Mouse (Mus musculus) left cerebral cortex, adult 18-20 months (tissue): ENCODE measurements around the gene Stoml1. TPM values are rescaled to one million over a fixed set of nuclear protein-coding genes. Genes with fewer than 3 reads are reported as not detected.
"Not testable (repeated sequence)": the region's sequence is repeated elsewhere in the genome, so short reads cannot be mapped to it uniquely, and the experiment has no call there.

Source experiments
- DNase-seq, 2 experiments: peaks; one replicate each; pipeline ENCODE4 v3.0.0; 2021 to 2022; ENCODE audit warnings: low spot score in 2 of 2, mixed read lengths in 1 of 2
- total RNA-seq, 2 experiments: library from RNA; stranded (reverse); gene quantifications; 2 replicates each; pipeline ENCODE4 v1.2.3; 2021

Gene Stoml1
- total RNA-seq, 2 experiments from 2014 or later = 67.9 to 69.7 TPM

DNA sequence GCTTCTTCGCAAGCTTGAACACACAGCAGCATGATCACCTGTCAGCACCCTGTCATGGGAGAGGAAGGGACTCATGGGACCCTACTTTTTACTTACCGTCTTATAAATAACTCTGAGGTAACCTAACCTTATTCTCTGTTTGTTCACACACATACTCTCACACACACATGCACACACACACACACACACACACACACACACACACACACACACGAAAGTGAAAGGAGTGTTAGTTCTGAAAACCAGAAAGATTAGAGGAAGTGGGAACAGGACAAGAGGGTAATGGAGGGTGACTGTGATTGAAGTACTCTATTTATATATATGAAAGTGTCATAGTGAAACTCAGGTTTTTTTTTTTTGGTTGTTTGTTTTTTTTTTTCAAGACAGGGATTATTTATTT is 18.1 kb downstream of the Stoml1 start:
- DNase-seq = no peak

DNA sequence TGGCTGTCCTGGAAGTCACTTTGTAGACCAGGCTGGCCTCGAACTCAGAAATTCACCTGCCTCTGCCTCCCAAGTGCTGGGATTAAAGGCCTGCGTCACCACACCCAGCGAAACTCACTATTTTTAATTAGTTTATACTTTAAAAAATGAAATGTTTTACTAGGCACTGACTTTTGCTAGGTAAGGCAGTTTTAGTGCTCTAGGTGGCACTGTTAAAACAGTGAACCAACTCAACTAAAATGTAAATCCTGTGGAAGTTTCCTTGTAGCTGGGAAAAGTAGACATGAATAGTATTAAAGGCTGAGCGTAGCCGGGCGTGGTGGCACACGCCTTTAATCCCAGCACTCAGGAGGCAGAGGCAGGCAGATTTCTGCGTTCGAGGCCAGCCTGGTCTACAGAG is 18.6 kb downstream of the Stoml1 start:
- not testable (repeated sequence) for DNase-seq

DNA sequence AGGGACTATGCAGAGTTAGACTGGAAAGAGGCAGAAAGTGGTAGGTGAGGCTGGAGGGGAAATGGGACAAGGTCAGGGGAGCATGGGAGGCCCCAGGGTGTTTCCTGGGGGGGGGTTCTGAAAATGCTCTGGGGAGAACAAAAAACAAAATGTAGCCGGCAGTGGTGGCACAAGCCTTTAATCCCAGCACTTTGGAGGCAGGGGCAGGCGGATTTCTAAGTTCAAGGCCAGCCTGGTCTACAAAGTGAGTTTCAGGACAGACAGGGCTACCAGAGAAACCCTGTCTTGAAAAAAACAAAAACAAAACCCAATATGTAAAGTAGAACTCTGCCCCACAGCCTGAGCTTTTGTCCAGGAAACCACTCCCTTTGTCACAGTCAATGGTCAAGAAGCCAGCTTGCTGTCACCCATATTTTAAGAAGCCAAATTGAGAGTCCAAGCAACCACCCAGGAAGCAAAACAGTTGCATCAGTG is 19.1 kb downstream of the Stoml1 start:
- no peak for DNase-seq

DNA sequence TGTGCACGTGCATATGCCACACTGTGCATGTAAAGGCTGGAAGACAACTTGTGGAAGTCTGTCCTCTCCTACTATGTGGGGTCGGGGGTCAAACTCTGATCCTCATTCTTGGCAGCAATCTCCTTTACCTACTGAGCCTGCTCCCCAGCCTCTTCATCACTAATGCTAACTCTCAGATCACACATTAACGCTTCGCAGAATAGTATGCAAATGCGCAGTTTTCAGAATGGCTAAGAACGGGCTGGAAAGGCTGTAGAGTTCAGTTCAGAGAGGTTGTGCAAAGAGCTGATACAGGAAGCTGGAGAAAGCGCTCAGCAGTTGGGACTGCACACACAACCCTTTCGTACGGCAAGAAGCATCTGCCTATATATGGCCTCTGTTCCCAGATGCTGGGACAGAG is 19.9 kb downstream of the Stoml1 start:
- DNase-seq = no peak

DNA sequence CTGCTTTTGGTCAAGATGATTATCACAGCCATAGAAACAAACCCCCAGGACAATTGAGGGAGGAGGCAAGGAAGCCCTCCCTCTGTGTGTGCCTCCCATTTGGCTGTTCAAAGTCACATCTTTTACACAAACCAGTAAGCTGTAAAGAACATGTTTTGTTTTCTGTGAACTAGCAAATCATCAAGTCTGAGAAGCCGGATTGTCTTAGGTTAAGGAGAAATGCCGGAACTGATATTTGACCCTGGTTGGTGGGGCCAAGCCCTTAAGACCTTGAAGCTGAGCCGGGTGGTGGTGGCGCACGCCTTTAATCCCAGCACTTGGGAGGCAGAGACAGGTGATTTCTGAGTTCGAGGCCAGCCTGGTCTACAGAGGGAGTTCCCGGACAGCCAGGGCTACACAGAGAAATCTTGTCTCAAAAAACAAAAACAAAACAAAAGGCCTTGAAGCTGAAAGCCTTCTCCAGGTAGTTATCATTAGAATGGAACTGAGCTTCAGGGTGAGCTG is 21.2 kb downstream of the Stoml1 start:
- no peak for DNase-seq

DNA sequence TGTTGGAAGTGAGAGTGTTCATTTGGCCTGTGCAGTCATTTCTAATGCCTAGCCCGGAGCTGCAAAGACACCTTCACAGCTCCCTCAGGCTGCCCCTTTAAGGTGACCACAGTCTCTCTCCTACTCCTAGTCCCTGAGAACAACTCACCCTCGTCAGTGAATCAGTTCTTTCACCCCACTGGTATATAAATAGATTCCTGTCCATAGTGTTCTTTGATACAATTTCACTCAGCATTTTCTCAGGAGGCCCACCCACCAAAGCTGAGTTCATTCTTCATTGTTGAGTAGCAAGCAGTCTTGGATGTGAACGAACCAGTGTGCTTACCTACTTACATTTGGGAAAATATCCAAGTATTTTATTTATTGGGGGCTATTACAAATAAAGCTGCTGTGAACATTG is 21.7 kb downstream of the Stoml1 start:
- DNase-seq = no peak

DNA sequence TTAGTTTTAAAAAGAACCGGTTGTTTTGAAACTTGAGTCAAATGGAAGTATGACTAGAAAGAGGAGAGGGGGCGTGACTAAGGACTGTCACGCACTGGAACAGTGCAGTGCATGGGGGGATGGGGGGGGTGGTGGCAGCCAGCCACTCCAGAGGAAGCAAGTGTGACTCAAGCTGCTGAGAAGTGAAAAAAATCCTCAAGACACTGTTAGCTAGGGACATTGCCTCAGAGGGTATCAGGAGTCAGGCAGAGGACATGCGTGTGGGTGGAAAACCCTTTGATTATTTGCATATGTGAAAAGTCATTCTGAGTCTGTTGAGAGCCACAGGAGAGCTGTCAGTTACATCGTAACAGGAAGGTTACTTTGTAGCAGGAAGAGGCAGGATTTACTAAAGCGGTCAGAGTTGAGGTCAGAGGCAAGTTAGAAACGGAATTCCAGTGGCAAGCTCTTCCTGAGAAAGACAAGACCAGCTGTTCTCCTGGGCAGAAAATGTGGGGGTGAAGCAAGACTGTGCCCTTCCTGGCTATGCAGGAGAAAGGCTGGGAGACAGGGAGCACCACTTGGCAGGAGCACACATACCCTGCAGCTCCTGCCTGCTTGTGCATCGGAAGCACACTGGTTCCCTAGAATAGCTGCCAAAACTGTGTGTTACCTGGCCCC is 22.3 kb downstream of the Stoml1 start:
- no peak for DNase-seq

DNA sequence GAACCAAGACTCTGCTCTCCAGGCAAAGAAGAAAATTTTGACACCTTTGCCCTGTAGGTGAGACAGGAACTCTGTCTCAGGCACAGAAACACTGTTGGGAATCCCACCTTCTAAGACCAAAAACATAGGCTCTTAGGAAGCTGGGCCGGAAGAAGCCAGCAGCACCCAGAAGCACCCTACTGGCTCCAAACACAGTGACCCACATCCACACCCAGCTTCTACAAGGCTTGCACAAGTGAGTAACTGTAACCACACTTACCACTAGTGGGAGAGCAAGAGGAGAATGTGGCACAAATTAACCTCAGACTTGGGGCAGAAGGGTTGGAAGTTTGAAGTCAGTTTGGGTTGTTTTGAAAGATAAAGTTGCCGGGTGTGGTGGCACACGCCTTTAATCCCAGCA is 22.8 kb downstream of the Stoml1 start:
- no peak for DNase-seq

DNA sequence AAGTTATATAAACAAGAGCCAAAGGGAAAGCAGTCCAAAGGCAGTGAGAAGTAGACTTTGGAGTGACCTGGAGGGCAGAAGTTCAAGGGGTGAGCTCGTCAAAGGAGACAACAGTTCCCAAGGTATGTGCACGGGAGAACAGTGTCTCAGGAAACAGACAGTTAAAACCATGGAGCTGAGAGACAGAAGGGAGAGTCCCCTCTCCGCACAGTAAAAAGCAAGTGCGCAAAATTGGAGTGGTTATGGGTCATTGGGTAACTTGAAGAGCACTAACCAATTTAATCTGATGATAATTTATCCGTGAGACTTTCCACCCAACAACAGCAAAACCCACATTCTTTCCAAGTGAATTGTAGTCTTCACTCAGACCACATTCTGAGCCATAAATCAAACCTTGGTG is 23.4 kb downstream of the Stoml1 start:
- DNase-seq = no peak

DNA sequence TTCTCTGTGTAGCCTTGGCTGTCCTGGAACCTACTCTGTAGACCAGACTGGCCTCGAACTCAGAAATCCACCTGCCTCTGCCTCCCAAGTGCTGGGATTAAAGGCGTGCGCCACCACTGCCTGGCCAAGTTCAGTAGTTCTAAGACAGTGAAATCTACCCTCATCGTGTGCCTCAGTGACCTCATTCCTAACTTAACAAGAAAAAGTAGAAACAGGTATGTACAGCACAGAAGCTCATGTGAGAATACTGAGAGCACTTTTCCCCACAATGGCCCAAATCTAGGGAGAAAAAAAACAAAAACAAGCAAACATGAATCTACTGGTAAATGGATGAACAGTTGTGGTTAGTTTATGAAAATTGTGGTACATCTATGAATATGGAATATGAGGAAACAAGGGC is 25.3 kb downstream of the Stoml1 start:
- no peak for DNase-seq

DNA sequence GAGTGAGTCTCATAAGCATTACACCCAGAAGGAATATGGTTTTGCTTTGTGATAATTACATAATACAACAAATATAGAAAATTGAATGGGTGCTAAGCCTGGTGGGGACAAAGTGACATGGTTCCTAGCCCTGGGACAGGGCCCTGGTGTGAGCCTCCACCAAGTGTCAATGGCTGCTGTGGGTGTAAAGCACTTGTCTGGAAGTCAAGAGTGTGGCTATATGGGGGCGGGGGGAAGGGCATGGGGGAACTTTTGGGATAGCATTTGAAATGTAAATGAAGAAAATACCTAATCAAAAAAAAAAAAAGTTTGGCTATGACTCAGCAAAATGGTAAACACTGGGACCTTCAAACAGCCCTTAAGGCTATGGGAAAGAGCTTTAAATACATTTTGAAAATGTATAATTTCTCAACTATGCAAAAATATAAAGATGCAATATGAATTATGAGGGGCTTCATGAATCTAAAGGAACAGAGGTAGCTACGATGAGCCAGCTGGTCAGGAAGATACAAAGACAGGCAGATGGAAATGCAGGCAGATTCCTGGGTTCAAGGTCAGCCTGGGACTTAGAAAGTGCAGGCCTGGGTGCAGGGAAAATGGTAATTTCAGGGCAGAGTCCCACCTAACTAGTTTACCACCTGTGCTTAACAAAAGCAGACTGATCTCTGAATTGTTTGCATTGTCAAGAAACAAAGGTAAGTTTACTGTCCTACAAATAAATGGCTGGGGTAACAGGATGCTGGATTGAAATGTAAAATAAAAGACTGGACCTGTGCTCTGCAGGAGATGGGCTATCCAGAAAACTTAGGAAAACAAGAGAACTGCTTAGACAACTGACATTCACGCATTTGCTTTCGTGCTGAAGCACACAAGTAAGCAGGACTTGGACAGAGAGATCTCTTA is 26.1 kb downstream of the Stoml1 start:
- DNase-seq = no peak

DNA sequence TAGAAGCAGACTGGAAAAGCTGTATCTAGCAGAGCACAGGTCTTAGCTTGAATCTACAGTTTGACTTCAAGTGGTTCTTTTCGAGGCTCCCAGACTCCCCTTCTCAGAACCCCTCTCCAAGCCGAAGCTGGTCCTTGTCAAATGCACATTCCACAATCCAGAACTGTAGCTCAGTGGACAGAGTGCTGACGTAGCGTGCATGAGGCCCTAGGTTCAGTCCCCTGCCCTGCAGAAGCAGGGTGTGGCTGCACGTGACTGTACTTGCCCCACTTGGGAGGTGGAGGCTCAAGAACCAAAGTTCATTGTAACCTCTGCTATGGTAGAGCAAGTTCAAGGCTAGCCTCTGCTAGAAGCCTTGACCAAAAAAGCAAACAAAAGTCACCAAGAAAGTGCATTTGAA is 26.8 kb downstream of the Stoml1 start:
- DNase-seq = no peak

DNA sequence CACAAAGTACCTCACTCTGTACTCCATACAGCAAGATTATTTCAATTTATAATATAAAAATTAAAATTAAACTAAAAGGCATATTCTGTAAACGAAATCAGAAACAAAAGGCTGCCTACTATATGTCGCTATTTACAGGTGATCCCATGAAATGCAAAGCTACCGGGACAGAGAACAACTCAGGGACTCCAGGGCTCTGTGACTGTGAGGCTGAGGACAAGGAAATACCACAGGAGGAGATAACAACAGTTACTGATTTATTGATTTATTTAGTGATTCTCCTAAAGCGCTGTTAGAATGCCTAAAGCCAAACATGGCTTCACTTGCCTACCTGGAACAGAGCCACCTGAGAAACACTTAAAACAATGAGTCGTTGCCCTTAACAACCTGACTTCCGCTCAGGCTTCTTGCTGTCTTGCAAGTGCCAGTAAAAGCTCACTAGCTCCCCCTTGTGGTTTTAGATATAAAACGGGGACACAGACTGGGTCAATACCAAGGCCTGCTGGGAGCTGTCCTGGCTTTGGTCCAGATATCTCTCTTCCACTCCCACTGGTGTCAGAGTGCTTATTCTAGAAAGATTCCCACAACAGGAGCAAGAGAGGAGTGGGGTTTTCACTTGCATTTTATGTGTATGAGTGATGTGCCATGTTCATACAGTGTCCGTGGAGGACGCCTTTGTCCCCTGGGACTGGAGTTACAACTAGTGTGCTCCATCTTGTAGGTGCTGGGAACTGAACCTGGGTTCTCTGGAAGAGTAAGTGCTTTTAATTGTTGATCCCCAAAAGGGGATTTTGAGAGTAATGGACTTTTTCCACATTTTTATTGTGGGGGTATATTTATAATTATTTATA is 27.5 kb downstream of the Stoml1 start:
- DNase-seq = peak; percentile 45 to 55

DNA sequence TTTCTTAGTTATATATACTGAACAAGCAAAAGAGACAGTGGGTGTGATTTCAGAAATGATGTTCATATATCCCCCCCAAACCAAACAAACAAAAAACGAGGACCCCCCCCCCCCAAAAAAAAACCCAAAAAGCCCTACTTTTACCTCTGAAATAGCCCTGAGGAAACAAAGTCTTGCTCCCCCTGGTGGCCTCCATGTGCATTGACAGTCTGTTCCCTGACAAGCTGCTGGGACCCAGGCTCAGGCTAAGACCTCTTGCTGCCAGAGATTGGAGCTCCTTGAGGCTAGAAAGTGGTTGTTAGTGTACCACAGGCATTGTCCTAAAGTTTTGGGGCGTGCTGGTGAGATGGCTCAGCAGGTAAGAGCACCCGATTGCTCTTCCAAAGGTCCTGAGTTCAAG is 28.6 kb downstream of the Stoml1 start:
- DNase-seq = peak; percentile 27

DNA sequence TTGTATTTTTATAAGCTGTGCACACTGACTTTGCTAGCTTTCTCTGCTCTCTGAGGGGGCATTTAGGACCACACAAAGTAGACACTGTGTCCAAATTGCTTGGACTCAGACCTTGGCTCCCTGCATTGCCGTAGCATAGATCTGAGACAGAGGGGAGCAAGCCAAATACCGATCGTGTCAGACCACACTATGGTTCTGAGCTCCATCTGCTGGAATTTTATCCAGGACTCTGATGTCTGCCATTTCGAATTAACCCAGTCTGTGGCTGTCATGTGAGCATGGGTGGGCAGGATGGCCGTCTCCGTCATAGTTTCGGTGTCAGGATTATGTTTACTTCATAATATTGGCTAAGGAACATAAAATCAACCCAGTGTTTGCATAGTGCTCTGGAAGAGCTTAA is 30.5 kb downstream of the Stoml1 start:
- no peak for DNase-seq

DNA sequence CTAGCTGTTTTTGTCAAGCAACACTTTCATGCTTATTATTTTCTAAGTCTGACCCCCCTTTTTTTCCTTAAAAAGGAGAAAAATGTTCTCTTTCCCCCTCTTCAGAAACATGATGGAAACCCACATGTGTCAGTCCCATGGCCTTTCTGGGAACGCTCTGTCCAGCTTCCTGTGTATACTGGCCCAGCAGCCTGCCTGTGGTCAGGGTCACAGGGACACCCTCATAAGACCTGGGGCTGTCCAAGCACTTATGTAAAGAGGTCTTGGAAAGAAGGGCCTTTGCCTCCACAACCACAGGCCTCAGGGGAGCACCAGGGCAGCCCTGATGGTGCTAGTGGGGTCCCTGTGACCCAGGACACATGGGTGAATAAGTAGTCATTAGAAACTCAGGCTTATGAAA is 36.1 kb downstream of the Stoml1 start:
- DNase-seq = no peak

DNA sequence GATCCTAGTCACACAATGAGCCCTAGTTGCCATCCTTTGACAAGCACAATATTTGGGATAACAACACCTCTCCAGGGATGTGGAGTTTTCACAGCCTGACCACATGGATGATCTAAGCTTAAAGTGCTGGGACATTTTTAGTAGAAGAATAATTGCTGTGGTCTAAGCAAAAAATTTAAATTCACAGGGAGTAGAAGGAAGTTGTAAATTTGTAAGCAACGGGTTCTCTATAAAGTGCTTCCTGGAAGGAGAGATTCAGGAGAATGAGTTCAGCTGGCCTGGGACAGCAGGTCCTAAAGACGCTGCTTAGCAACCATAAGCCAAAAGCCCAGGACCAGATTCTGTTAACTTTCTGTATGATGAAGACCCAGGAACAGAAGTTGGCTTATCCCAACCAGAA is 36.9 kb downstream of the Stoml1 start:
- no peak for DNase-seq

DNA sequence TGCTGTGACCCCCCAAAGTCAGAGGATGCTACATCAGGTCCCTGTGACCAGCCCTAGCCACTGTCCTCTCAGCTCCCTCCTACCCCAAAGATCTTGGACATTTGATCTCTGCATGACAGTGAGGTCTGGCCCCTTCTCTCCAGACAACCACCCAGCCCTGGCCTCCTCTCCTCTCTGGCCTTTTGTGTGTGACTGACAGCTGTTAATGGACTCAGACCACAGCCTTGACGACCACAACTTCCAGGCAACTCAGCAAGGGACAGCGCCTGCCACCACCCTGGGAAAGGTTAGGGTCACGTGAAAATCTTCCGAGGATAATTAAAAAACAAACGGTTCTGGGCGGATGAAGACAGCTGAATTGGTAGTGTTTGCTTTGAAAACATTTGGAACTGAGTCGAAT is 41.6 kb downstream of the Stoml1 start:
- DNase-seq = no peak

DNA sequence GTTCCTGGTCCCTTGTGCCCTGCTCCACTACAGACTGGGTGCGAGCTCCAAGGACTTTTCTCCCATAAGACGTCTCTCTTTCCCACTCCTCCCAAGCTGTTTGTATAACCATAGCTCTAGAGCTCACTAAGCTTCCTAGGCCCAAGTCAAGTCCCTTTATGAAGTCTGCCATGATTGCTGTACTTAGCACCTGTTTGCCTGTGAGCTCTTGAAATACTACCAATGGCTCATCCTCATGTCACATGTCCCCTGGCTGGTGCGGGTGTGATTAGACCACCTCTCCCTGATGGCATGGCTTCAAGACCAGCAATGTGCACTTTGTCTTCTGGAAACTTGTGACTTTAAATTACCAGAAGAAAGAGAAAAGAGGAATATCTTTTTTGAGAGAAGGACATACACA is 42.4 kb downstream of the Stoml1 start:
- no peak for DNase-seq

DNA sequence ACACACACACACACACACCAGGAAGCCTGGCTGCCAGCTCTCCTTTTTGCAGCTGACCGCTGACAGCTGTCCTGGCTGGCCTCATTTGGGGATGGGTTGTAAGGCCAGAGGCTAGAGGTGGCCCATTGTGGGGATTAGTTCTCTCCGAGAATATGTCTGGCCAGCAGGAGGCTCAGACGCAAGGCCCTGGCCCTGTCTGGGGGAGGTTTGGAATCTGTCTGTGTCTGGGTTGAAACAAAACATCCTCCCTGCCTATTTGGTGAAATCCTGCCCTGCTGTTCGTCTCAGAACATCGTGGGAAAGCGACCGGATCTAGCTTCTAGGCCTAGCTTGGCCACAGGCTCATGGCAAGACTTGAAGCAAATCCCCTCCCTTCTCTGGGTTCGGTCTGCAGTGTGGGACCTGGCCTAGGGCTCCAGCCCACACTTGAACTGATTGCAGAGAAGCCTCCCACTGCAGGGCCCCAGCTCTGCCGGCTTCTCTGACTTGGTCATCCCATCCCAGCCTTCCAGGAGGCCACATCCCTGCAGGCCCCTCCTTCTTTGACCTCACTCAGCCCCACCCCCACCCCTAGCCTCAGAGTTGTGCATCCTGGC is 42.9 kb downstream of the Stoml1 start:
- no peak for DNase-seq

DNA sequence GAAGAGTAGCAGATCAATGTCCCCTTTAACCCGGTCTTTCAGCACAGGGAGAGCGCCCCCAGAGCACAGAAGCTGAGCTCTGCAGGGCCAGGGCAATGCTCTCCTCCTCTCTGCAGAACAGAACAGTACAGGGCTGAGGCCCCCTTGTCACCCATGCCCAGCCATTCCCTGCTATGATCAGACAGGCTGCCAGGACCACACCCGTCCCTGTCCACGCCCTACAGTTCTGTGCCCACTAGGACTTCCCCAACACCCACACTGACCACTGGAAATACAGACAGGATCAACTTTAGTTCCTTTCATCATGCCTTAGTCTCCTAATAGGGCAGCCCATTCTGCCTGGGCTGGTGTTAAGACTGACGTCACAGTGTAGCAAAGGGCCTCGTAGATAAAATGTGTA is 44.1 kb downstream of the Stoml1 start:
- no peak for DNase-seq
